Mouse (Mus musculus) liver, adult 2 months (tissue): ENCODE measurements around the gene Rab11b. TPM values are rescaled to one million over a fixed set of nuclear protein-coding genes. Genes with fewer than 3 reads are reported as not detected.
A peak's percentile ranks its signal among the peaks of the same experiment; 100 is the strongest.

Experiments used
- DNase-seq: peaks from one replicate; pipeline ENCODE4 v3.0.0-alpha.2; 2011; ENCODE audit warnings: low read depth, low spot score; ENCODE audit errors: extremely low read depth
- H3K27ac ChIP-seq: fragments of 200-500 bp; replicated peaks from 2 replicates; pipeline ENCODE4 v1.5.1; 2012; ENCODE audit warnings: low read depth, mild to moderate bottlenecking, control low read depth, inconsistent platforms, low read length; ENCODE audit not compliant: insufficient read depth
- H3K27me3 ChIP-seq: fragments of 200-500 bp; 2 replicates; pipeline ENCODE4 v1.6.1; 2012; ENCODE audit warnings: mild to moderate bottlenecking, moderate library complexity, low read length, inconsistent platforms; ENCODE audit not compliant: control insufficient read depth, insufficient read depth
- H3K36me3 ChIP-seq: fragments of 200-500 bp; 2 replicates; pipeline ENCODE4 v1.6.1; 2012; ENCODE audit warnings: low read length, inconsistent platforms; ENCODE audit not compliant: control insufficient read depth, insufficient read depth
- H3K4me1 ChIP-seq: fragments of 200-500 bp; 2 replicates; pipeline ENCODE4 v1.6.1; 2011; ENCODE audit warnings: low read length; ENCODE audit not compliant: control insufficient read depth, insufficient read depth
- H3K4me3 ChIP-seq: fragments of 200-500 bp; 2 replicates; pipeline ENCODE4 v1.5.1; 2011; ENCODE audit warnings: low read depth, mild to moderate bottlenecking, control low read depth, low read length, moderate library complexity; ENCODE audit not compliant: insufficient read depth
- H3K79me2 ChIP-seq: fragments of 200-500 bp; 2 replicates; pipeline ENCODE4 v1.6.1; 2012; ENCODE audit warnings: inconsistent platforms, mild to moderate bottlenecking, low read length, moderate library complexity; ENCODE audit not compliant: control insufficient read depth, insufficient read depth
- H3K9ac ChIP-seq: fragments of 200-500 bp; 2 replicates; pipeline ENCODE4 v1.6.1; 2012; ENCODE audit warnings: low read depth, mild to moderate bottlenecking, control low read depth, inconsistent platforms, low read length
- CTCF ChIP-seq: fragments of 200-500 bp; IDR thresholded peaks from 2 replicates; pipeline ENCODE4 v1.5.1; 2011; ENCODE audit warnings: low read depth, low read length, control low read depth
- POLR2A ChIP-seq: fragments of 200-500 bp; IDR thresholded peaks from 2 replicates; pipeline ENCODE4 v1.6.1; 2011; ENCODE audit warnings: low read length, control low read depth; ENCODE audit not compliant: insufficient read depth; ENCODE audit errors: extremely low read depth
- WGBS: fragments of 180-500 bp; shearing (Covaris S2); methylation state at CpG from one replicate; pipeline ENCODE4 v1.1.7; 2018; 5-methylcytosine and 5-hydroxymethylcytosine counted together
- polyA plus RNA-seq: library from polyadenylated mRNA; depleted of rRNA; stranded (reverse); fragments of >200 nt; gene quantifications from 2 replicates; pipeline ENCODE4 v1.2.3, GENCODE M21; 2012; rRNA removed
- total RNA-seq: library from RNA; depleted of rRNA; stranded (reverse); fragments of >200 nt; gene quantifications from 2 replicates; pipeline ENCODE4 v1.2.3, GENCODE M21; 2014; rRNA removed

Gene Rab11b
- total and polyA plus RNA-seq, 2 experiments = 23.3 to 168 TPM

- Histone ChIP-seq H3K27me3 (no peaks in the 10 kb centered on the region), H3K4me3 (no peak overlapping the region), H3K36me3 (0 out of 2 replicates have a peak, but pooled peaks cover 2% of the 10 kb centered on the region), H3K4me1 (peaks cover 10% of the 10 kb centered on the region), H3K27ac (no peak overlapping the region), H3K79me2 (peaks cover 2% of the 10 kb centered on the region; the same call in 1 of the 2 replicates), H3K9ac (no peak overlapping the region)
- DNase-seq = no peak
- TF ChIP-seq CTCF (no peak), POLR2A (no peak)
- 56% methylated on average over 1 of the region's 1 CpGs for WGBS
Measured at GRCm38 (mm10) chr17:33714779-33715178, 45.6 kb downstream of the Rab11b start.

- no peaks in the 10 kb centered on the region for H3K27me3 ChIP-seq
- H3K4me3 ChIP-seq = no peak overlapping the region
- H3K36me3 ChIP-seq = peaks cover 11% of the 10 kb centered on the region
- no peak for TF ChIP-seq CTCF
- 0 out of 2 replicates have a peak overlapping the region, but pooled peaks have one; percentile 6 for H3K27ac ChIP-seq
- H3K4me1 ChIP-seq = peaks cover 10% of the 10 kb centered on the region
- peaks cover 2% of the 10 kb centered on the region; the same call in 1 of the 2 replicates for H3K79me2 ChIP-seq
- no peak overlapping the region for H3K9ac ChIP-seq
- peak; percentile 38 for DNase-seq
- 39% methylated on average over 5 of the region's 5 CpGs for WGBS
Measured at GRCm38 (mm10) chr17:33713271-33713670, 47.1 kb downstream of the Rab11b start.

DNA sequence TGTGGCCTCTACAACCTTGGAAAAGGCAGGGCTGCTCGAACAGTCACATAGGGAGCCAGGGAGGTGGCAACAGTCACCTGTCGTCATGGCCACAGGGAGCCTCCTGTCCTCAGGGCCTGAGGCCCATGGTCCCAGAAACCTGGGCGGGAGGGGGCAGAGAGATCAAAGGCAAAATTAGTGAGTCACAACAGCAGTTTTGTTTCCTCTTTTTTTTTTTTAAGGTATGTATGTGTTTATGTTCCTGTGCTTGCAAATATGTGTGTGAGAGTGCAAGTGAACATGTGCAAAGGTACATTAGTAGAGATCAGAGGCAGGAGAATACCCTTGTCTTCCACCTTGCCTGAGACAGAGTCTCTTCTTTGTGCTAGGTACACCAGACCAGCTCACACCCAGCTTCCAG lies 50.5 kb downstream of the Rab11b start:
- no peak overlapping the region for H3K27ac ChIP-seq
- 88% methylated on average over 3 of the region's 3 CpGs for WGBS
- no peak overlapping the region for H3K9ac ChIP-seq
- peaks cover 2% of the 10 kb centered on the region for H3K4me1 ChIP-seq
- H3K27me3 ChIP-seq = no peaks in the 10 kb centered on the region
- TF ChIP-seq POLR2A (no peak), CTCF (no peak)
- no peak for DNase-seq
- H3K79me2 ChIP-seq = no peaks in the 10 kb centered on the region
- no peak overlapping the region for H3K4me3 ChIP-seq
- H3K36me3 ChIP-seq = peaks cover 29% of the 10 kb centered on the region

DNA sequence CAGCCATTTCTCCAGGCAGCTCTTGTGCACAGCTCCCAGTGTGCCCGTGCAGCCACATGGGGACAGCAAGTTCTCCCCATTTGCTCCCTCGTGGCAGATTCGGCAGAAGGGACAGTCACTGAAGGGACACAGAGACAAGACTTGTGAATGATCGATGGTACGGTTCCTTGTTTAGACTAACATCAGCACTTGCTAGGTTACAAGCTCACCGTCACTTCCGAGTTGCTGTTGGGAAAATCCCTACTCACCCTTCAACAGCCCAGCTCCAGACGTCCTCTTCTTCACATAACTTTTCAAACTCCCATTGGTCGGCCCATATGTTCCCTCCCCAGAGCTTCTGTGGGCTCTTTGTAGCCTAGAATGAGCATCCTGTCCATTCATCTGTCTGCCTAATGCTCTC lies 57.2 kb downstream of the Rab11b start:
- Histone ChIP-seq H3K9ac (no peak overlapping the region), H3K4me3 (no peak overlapping the region), H3K27me3 (no peaks in the 10 kb centered on the region), H3K4me1 (no peaks in the 10 kb centered on the region), H3K27ac (no peak overlapping the region), H3K36me3 (peaks cover 50% of the 10 kb centered on the region), H3K79me2 (no peaks in the 10 kb centered on the region; the same call in 1 of the 2 replicates)
- DNase-seq = no peak
- WGBS = 92% methylated on average over 9 of the region's 9 CpGs
- TF ChIP-seq CTCF (no peak), POLR2A (no peak)

GRCm38 (mm10) chr17:33702178-33702577 lies 58.2 kb downstream of the Rab11b start:
- no peak for TF ChIP-seq CTCF
- no peak for TF ChIP-seq POLR2A
- H3K4me3 ChIP-seq = no peak overlapping the region
- WGBS = 68% methylated on average over 1 of the region's 1 CpGs
- no peak overlapping the region for H3K9ac ChIP-seq
- H3K27ac ChIP-seq = no peak overlapping the region
- peaks cover 54% of the 10 kb centered on the region for H3K36me3 ChIP-seq
- no peaks in the 10 kb centered on the region for H3K27me3 ChIP-seq
- no peak for DNase-seq
- no peaks in the 10 kb centered on the region; the same call in 1 of the 2 replicates for H3K79me2 ChIP-seq
- no peaks in the 10 kb centered on the region for H3K4me1 ChIP-seq

DNA sequence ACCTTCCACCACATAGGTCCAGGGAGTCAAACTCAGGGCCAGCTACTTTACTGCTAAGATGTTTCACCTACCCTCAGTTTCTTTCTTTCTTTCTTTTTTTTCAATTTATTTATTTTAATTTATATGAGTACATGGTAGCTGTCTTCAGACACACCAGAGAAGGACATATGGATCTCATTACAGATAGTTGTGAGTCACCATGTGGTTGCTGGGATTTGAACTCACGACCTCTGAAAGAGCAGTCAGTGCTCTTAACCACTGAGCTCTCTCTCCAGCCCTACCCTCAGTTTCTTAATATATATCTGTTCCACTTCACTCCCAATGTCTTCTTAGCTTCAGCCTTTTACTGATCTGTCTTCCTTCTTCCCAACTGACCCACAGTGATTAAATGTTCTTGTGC lies 64.9 kb downstream of the Rab11b start:
- H3K9ac ChIP-seq = no peak overlapping the region
- DNase-seq = no peak
- H3K79me2 ChIP-seq = no peaks in the 10 kb centered on the region; the same call in 1 of the 2 replicates
- peaks cover 72% of the 10 kb centered on the region for H3K36me3 ChIP-seq
- no peak overlapping the region for H3K27ac ChIP-seq
- H3K27me3 ChIP-seq = no peaks in the 10 kb centered on the region
- 94% methylated on average over 1 of the region's 1 CpGs for WGBS
- no peak for TF ChIP-seq CTCF
- no peaks in the 10 kb centered on the region for H3K4me1 ChIP-seq
- H3K4me3 ChIP-seq = no peak overlapping the region

Other genes starting within 250 kb of the Rab11b start
- 6.5 and 7.0 TPM in 2 replicates for gene Adamts10, start 236.3 kb downstream of the Rab11b start, total RNA-seq
- 6.6 and 8.6 TPM in 2 replicates for gene Adamts10, start 236.3 kb downstream of the Rab11b start, polyA plus RNA-seq
- 1.7 and 2.9 TPM in 2 replicates for gene Myo1f, start 204.8 kb downstream of the Rab11b start, total RNA-seq
- gene Myo1f, start 204.8 kb downstream of the Rab11b start, polyA plus RNA-seq = 1.1 and 1.4 TPM in 2 replicates
- gene Zfp414, start 131.4 kb downstream of the Rab11b start, total RNA-seq = 1.0 and 1.7 TPM in 2 replicates
- 15.1 and 15.5 TPM in 2 replicates for gene Zfp414, start 131.4 kb downstream of the Rab11b start, polyA plus RNA-seq
- 0.13 TPM in 1 of 2 replicates, not detected in the other for gene Pram1, start 122.5 kb downstream of the Rab11b start, total RNA-seq
- gene Pram1, start 122.5 kb downstream of the Rab11b start, polyA plus RNA-seq = 0.23 and 0.45 TPM in 2 replicates
- gene Hnrnpm, start 73.7 kb downstream of the Rab11b start, total RNA-seq = 49.9 and 53.7 TPM in 2 replicates
- gene Hnrnpm, start 73.7 kb downstream of the Rab11b start, polyA plus RNA-seq = 28.0 and 33.6 TPM in 2 replicates
- 65.1 and 71.2 TPM in 2 replicates for gene March2, start 41.9 kb downstream of the Rab11b start, total RNA-seq
- 92.3 and 94.0 TPM in 2 replicates for gene March2, start 41.9 kb downstream of the Rab11b start, polyA plus RNA-seq
- gene Angptl4, start 21.3 kb upstream of the Rab11b start, total RNA-seq = 129 and 142 TPM in 2 replicates
- 28.1 and 49.5 TPM in 2 replicates for gene Angptl4, start 21.3 kb upstream of the Rab11b start, polyA plus RNA-seq
- 6.0 and 7.3 TPM in 2 replicates for gene Kank3, start 50.0 kb upstream of the Rab11b start, total RNA-seq
- gene Kank3, start 50.0 kb upstream of the Rab11b start, polyA plus RNA-seq = 9.5 and 13.4 TPM in 2 replicates
- gene Rps28, start 64.0 kb upstream of the Rab11b start, total RNA-seq = 275 and 294 TPM in 2 replicates
- gene Rps28, start 64.0 kb upstream of the Rab11b start, polyA plus RNA-seq = 374 and 500 TPM in 2 replicates
- 214 and 217 TPM in 2 replicates for gene Ndufa7, start 64.0 kb upstream of the Rab11b start, total RNA-seq
- 372 and 457 TPM in 2 replicates for gene Ndufa7, start 64.0 kb upstream of the Rab11b start, polyA plus RNA-seq
- 7.1 and 7.5 TPM in 2 replicates for gene Cd320, start 82.6 kb upstream of the Rab11b start, total RNA-seq
- gene Cd320, start 82.6 kb upstream of the Rab11b start, polyA plus RNA-seq = 13.0 and 16.9 TPM in 2 replicates
- gene Gm7029, start 113.3 kb upstream of the Rab11b start, total RNA-seq = not detected in 2 replicates
- not detected in 2 replicates for gene Gm7029, start 113.3 kb upstream of the Rab11b start, polyA plus RNA-seq
- gene Kifc1, start 130.1 kb upstream of the Rab11b start, total RNA-seq = 0.18 and 1.2 TPM in 2 replicates
- 0.20 and 0.31 TPM in 2 replicates for gene Kifc1, start 130.1 kb upstream of the Rab11b start, polyA plus RNA-seq
- not detected in 2 replicates for gene Platr17, start 144.6 kb upstream of the Rab11b start, total RNA-seq
- 0.18 TPM in 1 of 2 replicates, not detected in the other for gene Platr17, start 144.6 kb upstream of the Rab11b start, polyA plus RNA-seq
- gene Daxx, start 148.9 kb upstream of the Rab11b start, total RNA-seq = 8.3 and 10.2 TPM in 2 replicates
- 15.8 and 30.8 TPM in 2 replicates for gene Daxx, start 148.9 kb upstream of the Rab11b start, polyA plus RNA-seq
- 47.2 and 58.5 TPM in 2 replicates for gene Tapbp, start 155.4 kb upstream of the Rab11b start, total RNA-seq
- gene Tapbp, start 155.4 kb upstream of the Rab11b start, polyA plus RNA-seq = 95.4 and 105 TPM in 2 replicates
- 11.1 and 12.7 TPM in 2 replicates for gene Zbtb22, start 155.4 kb upstream of the Rab11b start, total RNA-seq
- 23.9 and 30.2 TPM in 2 replicates for gene Zbtb22, start 155.4 kb upstream of the Rab11b start, polyA plus RNA-seq
- gene Rgl2, start 169.0 kb upstream of the Rab11b start, total RNA-seq = 9.8 and 10.9 TPM in 2 replicates
- 19.4 and 27.7 TPM in 2 replicates for gene Rgl2, start 169.0 kb upstream of the Rab11b start, polyA plus RNA-seq
- gene Pfdn6, start 179.8 kb upstream of the Rab11b start, total RNA-seq = 37.9 and 40.8 TPM in 2 replicates
- 15.5 and 21.9 TPM in 2 replicates for gene Pfdn6, start 179.8 kb upstream of the Rab11b start, polyA plus RNA-seq
- 9.3 and 11.3 TPM in 2 replicates for gene Wdr46, start 180.1 kb upstream of the Rab11b start, total RNA-seq
- 13.2 and 16.4 TPM in 2 replicates for gene Wdr46, start 180.1 kb upstream of the Rab11b start, polyA plus RNA-seq
- gene B3galt4, start 191.0 kb upstream of the Rab11b start, total RNA-seq = 0.54 and 0.55 TPM in 2 replicates
- gene B3galt4, start 191.0 kb upstream of the Rab11b start, polyA plus RNA-seq = 0.68 and 0.97 TPM in 2 replicates
- 10.5 and 10.9 TPM in 2 replicates for gene Vps52, start 195.3 kb upstream of the Rab11b start, total RNA-seq
- 31.1 and 40.6 TPM in 2 replicates for gene Vps52, start 195.3 kb upstream of the Rab11b start, polyA plus RNA-seq
- 1,559 and 1,933 TPM in 2 replicates for gene Rps18, start 195.5 kb upstream of the Rab11b start, total RNA-seq
- 224 and 252 TPM in 2 replicates for gene Rps18, start 195.5 kb upstream of the Rab11b start, polyA plus RNA-seq
- 2,105 and 2,348 TPM in 2 replicates for gene H2-K1, start 239.8 kb upstream of the Rab11b start, total RNA-seq
- gene H2-K1, start 239.8 kb upstream of the Rab11b start, polyA plus RNA-seq = 4,310 and 5,575 TPM in 2 replicates